Mouse (Mus musculus) heart, embryonic 10.5 days (tissue): ENCODE results near the gene Rfx2. TPM values are rescaled to one million over a fixed set of nuclear protein-coding genes. Genes with fewer than 3 reads are reported as not detected.

Source experiments
- DNase-seq: peaks from one replicate; pipeline ENCODE4 v3.0.0-alpha.2; 2017; ENCODE audit warnings: low spot score
- H3K27ac ChIP-seq: fragments of 300-500 bp; sonication (generic); 2 replicates; pipeline ENCODE4 v1.5.1; 2016; ENCODE audit warnings: mild to moderate bottlenecking
- H3K27me3 ChIP-seq: fragments of 300-500 bp; sonication (generic); 2 replicates; pipeline ENCODE4 v1.6.1; 2016; ENCODE audit warnings: mild to moderate bottlenecking; ENCODE audit not compliant: poor library complexity, insufficient read depth, severe bottlenecking
- H3K36me3 ChIP-seq: fragments of 300-500 bp; sonication (generic); 2 replicates; pipeline ENCODE4 v1.6.1; 2016; ENCODE audit warnings: mild to moderate bottlenecking, moderate library complexity
- H3K4me1 ChIP-seq: fragments of 300-500 bp; sonication (generic); 2 replicates; pipeline ENCODE4 v1.6.1; 2016; ENCODE audit warnings: mild to moderate bottlenecking
- H3K4me3 ChIP-seq: fragments of 300-500 bp; sonication (generic); 2 replicates; pipeline ENCODE4 v1.5.1; 2016; ENCODE audit warnings: mild to moderate bottlenecking, moderate library complexity
- H3K9me3 ChIP-seq: fragments of 300-500 bp; sonication (generic); 2 replicates; pipeline ENCODE4 v1.6.1; 2016; ENCODE audit warnings: mild to moderate bottlenecking, moderate library complexity
- WGBS: fragments of 180-500 bp; shearing (Covaris S2); methylation state at CpG from one replicate; pipeline ENCODE4 v1.1.7; 2016; 5-methylcytosine and 5-hydroxymethylcytosine counted together
- polyA plus RNA-seq: library from polyadenylated mRNA; unstranded; fragments of >200 nt; fragmentation: Nextera tagmentation; extraction: Ambion mirVana; gene quantifications from 2 replicates; pipeline ENCODE4 v1.2.1, GENCODE M21; 2016

Gene Rfx2
- polyA plus RNA-seq, 1 experiment from 2014 or later, result 4.0 TPM

DNA sequence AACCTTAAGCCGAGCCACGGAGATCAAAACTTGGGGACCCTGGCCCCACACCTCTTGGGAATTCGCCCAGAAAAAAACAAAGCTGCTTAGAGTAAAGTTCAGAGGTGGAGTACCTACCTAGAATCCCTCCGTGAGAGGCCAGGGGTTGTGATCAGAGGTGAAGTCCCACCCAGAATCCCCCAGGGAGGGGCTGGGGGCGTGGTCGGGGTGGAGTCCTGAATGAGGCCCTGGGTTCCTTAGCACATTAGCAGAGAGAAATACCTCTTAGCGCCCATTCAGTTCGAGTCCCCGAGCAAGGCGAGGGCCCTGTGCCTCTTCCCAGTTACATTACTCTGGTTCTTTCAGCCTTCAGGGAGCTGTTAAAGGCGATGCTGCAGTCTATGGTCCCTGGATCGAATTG lies 103.2 kb downstream of the Rfx2 start:
- H3K4me3 ChIP-seq, result peak overlapping the region; percentile 27
- no peaks in the 10 kb centered on the region for H3K9me3 ChIP-seq
- peak overlapping the region; percentile 37 for H3K27ac ChIP-seq
- H3K27me3 ChIP-seq, result peaks cover 27% of the 10 kb centered on the region; the same call in 1 of the 2 replicates
- peaks cover 28% of the 10 kb centered on the region for H3K4me1 ChIP-seq
- DNase-seq, result peak; percentile 87
- 6% methylated on average over 12 of the region's 12 CpGs for WGBS
- H3K36me3 ChIP-seq, result peaks cover 25% of the 10 kb centered on the region

- Histone ChIP-seq H3K4me1 (peaks cover 28% of the 10 kb centered on the region), H3K27ac (peak overlapping the region; percentile 37), H3K36me3 (peaks cover 30% of the 10 kb centered on the region), H3K4me3 (peak overlapping the region; percentile 27; the same call in 1 of the 2 replicates), H3K9me3 (no peaks in the 10 kb centered on the region), H3K27me3 (peaks cover 26% of the 10 kb centered on the region; the same call in 1 of the 2 replicates)
- WGBS, result 8% methylated on average over 7 of the region's 7 CpGs
- no peak for DNase-seq
Measured at GRCm38 (mm10) chr17:56727029-56727649, 103.7 kb downstream of the Rfx2 start.

Other genes with a start within 250 kb of the Rfx2 start
- gene Safb2, start 246.4 kb downstream of the Rfx2 start, polyA plus RNA-seq, result 61.3 and 81.0 TPM in 2 replicates
- 106 and 128 TPM in 2 replicates for gene Safb, start 246.2 kb downstream of the Rfx2 start, polyA plus RNA-seq
- gene 2410015M20Rik, start 221.2 kb downstream of the Rfx2 start, polyA plus RNA-seq, result 261 and 317 TPM in 2 replicates
- gene Rpl36, start 217.6 kb downstream of the Rfx2 start, polyA plus RNA-seq, result 1,286 and 1,339 TPM in 2 replicates
- 58.9 and 65.1 TPM in 2 replicates for gene Lonp1, start 204.1 kb downstream of the Rfx2 start, polyA plus RNA-seq
- gene Catsperd, start 202.9 kb downstream of the Rfx2 start, polyA plus RNA-seq, result 0.30 and 0.38 TPM in 2 replicates
- gene Ranbp3, start 157.7 kb downstream of the Rfx2 start, polyA plus RNA-seq, result 85.1 and 105 TPM in 2 replicates
- gene Ndufa11, start 113.2 kb downstream of the Rfx2 start, polyA plus RNA-seq, result 518 and 632 TPM in 2 replicates
- 10.2 and 12.7 TPM in 2 replicates for gene Vmac, start 113.0 kb downstream of the Rfx2 start, polyA plus RNA-seq
- 3.3 and 7.4 TPM in 2 replicates for gene Nrtn, start 73.5 kb downstream of the Rfx2 start, polyA plus RNA-seq
- 39.6 and 41.4 TPM in 2 replicates for gene Dus3l, start 66.3 kb downstream of the Rfx2 start, polyA plus RNA-seq
- 1.3 and 2.1 TPM in 2 replicates for gene Prr22, start 60.8 kb downstream of the Rfx2 start, polyA plus RNA-seq
- not detected in 2 replicates for gene Acsbg2, start 43.4 kb upstream of the Rfx2 start, polyA plus RNA-seq
- 0.33 and 0.40 TPM in 2 replicates for gene 1700061G19Rik, start 44.5 kb upstream of the Rfx2 start, polyA plus RNA-seq
- 42.3 and 46.0 TPM in 2 replicates for gene Mllt1, start 104.4 kb upstream of the Rfx2 start, polyA plus RNA-seq
- gene Acer1, start 151.1 kb upstream of the Rfx2 start, polyA plus RNA-seq, result not detected in 2 replicates
- 144 and 165 TPM in 2 replicates for gene Clpp, start 159.3 kb upstream of the Rfx2 start, polyA plus RNA-seq
- 49.6 and 59.7 TPM in 2 replicates for gene Alkbh7, start 166.3 kb upstream of the Rfx2 start, polyA plus RNA-seq
- 0.53 TPM in 1 of 2 replicates, not detected in the other for gene Pspn, start 169.0 kb upstream of the Rfx2 start, polyA plus RNA-seq
- gene Gtf2f1, start 180.3 kb upstream of the Rfx2 start, polyA plus RNA-seq, result 39.4 and 56.0 TPM in 2 replicates
- 0.12 and 0.36 TPM in 2 replicates for gene Gm17949, start 180.5 kb upstream of the Rfx2 start, polyA plus RNA-seq
- gene Khsrp, start 200.5 kb upstream of the Rfx2 start, polyA plus RNA-seq, result 30.1 and 31.3 TPM in 2 replicates
- gene Slc25a41, start 210.6 kb upstream of the Rfx2 start, polyA plus RNA-seq, result not detected in 2 replicates
- gene Crb3, start 228.1 kb upstream of the Rfx2 start, polyA plus RNA-seq, result 0.65 and 3.6 TPM in 2 replicates
- 8.6 and 8.7 TPM in 2 replicates for gene Slc25a23, start 228.8 kb upstream of the Rfx2 start, polyA plus RNA-seq
- gene Dennd1c, start 247.5 kb upstream of the Rfx2 start, polyA plus RNA-seq, result 0.68 and 2.2 TPM in 2 replicates